Mouse (Mus musculus): ENCODE measurements around the gene Eipr1. TPM values are rescaled to one million over a fixed set of nuclear protein-coding genes. Genes with fewer than 3 reads are reported as not detected.

Gene Eipr1
- total RNA-seq, 4 experiments from 2014 or later = 8.9 to 9.6 (median 9.0) TPM

DNA sequence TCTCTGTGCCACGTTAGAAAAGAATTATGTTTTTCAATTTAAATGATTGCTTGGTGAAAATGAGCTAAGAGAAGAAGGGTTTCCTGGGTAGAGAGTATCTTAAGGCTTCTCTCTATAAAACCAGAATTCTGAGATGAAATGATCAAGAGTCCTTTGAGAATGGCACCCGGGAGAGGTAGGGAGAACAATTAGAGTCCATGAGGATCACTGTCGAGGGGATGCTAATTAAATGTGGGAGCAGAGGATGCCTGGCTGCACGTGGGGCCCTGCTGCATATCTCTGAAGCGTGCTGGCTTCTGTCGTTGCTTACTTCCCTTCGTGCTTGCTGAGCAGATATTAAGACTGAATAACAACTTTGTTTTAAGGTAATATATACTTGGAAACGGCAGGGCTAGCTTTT lies 23.5 kb downstream of the Eipr1 start:
- no peak for DNase-seq (ENCODE audit: low spot score)

GRCm38 (mm10) chr12:28775627-28776026 lies 24.0 kb downstream of the Eipr1 start:
- DNase-seq (ENCODE audit: low spot score) = no peak

- DNase-seq (ENCODE audit: low spot score) = no peak
Observed at GRCm38 (mm10) chr12:28780180-28780579, 28.6 kb downstream of the Eipr1 start.

GRCm38 (mm10) chr12:28782637-28783036 lies 31.0 kb downstream of the Eipr1 start:
- no peak for DNase-seq (ENCODE audit: low spot score)

GRCm38 (mm10) chr12:28784355-28784754 lies 32.8 kb downstream of the Eipr1 start:
- no peak for DNase-seq (ENCODE audit: low spot score)

GRCm38 (mm10) chr12:28784864-28785263 lies 33.3 kb downstream of the Eipr1 start:
- DNase-seq (ENCODE audit: low spot score) = no peak

DNA sequence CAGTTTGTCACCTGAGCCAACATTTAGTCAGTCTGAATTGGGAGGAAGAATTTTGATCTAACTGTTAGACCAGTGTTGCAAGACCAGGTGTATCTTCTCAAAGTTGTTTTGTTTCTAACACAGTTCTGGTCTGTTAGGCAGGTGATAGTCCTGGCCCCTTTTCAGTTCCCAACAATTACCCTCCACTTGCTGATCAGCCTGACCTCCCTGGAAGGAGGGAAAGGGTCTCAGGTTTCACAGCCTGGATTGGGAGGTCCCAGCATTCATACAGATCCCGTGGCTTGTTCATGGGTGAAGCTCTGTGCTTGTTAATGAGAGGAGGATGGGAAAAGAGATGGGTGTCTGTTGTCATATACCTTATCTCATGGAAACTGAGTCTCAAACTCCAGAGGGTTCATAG lies 33.7 kb downstream of the Eipr1 start:
- DNase-seq (ENCODE audit: low spot score) = no peak

GRCm38 (mm10) chr12:28786310-28786709 lies 34.7 kb downstream of the Eipr1 start:
- no peak for DNase-seq (ENCODE audit: low spot score)

DNA sequence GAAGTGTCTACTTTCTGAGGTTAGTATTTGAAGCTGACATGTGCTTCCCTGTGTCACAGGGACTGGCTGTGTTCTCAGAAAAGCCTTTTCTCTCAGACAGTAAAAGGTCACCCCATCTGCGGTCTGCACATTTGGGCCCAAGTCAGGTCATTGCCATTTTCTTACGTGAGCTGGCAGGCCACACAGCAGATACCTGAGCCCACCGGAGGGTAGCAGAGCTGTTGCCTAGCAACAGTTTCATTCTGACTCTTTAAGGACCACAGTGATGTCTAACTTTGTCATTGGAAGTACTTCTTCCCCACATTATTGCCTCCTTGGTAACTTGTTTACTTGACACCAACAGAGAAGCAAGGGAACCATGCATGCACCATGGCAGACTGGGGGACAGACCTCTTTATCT lies 41.0 kb downstream of the Eipr1 start:
- DNase-seq (ENCODE audit: low spot score) = no peak

- no peak for DNase-seq (ENCODE audit: low spot score)
Observed at GRCm38 (mm10) chr12:28793715-28794114, 42.1 kb downstream of the Eipr1 start.

DNA sequence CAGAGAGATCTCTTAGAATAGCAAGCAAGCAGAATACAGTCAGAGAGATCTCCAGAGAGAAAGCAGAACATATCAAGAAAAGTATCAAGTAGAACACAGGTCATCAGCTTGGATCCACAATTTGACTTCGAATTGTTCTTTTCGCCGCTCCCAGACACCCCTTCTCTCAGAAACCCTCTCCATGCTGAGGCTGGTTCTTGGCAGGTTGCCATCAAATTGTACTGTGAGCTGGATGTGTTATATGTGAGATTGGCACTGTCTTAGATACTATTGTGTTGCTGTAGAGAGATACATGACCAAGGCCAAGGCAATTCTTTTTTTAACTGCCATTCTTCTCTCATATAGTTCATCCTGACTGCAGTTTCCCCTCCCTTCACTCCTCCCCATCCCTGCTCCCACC lies 43.4 kb downstream of the Eipr1 start:
- DNase-seq (ENCODE audit: low spot score) = no peak

DNA sequence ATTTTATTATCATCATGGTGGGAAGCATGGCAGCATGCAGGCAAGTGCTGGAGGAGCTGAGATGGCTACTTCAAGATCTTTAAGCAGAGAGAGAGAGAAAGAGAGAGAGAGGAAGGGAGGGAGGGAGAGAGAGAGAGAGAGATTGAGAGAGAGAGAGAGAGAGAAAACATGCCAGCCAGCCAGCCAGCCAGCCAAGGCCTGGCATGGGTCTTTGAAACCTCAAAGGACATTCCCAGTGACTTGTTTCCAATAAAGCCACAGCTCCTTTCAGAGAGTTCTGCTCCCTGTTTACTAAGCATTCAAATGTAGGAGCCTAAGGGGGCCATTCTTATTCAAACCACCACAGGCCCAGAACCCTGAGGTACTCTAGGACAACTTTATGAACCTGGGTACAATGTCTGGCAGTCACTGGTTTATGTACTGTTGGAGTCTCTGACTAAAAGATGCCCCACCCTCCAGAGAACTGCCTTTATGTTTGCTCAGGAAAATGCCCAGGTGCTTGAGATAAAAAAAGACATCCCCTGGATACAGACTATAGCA lies 45.3 kb downstream of the Eipr1 start:
- DNase-seq (ENCODE audit: low spot score) = no peak

DNA sequence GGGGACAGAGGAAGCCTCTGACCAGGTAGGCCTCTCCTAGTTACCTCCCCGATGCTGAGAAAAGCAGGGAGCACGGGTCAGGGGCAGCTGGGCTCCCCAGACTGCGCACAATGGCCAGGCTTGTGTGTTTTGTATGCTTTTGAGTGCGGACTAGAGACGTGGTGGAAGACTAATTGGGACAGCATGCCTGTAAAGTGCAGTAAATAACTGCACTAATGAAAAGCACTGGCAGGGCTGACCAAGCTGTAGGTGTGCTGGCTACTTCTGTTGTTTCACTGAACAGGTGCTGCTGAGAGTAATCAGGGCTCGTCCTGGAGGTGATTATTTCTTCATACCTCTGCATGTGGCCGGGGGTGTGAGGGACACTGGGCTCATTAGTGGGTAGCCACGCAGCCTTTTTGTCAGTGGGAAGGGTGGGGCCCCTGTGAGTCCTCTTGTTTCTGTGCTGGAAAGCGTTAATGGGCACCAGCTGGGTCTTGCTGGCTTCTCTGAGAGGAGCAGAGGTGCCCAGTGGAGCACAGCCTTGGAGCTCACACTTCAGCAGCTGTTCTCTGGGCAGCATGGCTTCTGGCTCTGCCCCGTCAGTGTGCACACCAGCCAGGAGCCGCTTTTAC lies 48.3 kb downstream of the Eipr1 start:
- no peak for DNase-seq (ENCODE audit: low spot score)

DNA sequence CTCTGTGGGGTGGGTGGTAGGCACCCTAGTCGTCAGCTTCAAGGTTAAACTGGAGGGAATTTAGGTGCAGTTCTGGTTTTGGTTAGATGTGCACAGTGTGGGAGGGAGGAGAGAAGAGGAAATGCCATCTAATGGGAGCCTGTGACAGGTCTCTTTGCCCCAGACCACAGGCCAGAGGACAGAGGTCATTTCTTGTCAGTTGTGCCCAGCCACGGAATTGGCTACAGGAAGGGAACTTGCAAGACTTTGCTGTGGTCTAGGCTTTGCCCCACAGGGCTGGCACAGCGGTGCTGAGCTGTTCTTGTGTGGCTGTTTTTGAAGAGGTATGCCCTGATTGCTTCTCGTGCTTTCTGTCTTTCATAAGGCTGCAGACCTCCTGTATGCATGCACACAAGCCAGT lies 48.8 kb downstream of the Eipr1 start:
- DNase-seq (ENCODE audit: low spot score) = no peak

DNA sequence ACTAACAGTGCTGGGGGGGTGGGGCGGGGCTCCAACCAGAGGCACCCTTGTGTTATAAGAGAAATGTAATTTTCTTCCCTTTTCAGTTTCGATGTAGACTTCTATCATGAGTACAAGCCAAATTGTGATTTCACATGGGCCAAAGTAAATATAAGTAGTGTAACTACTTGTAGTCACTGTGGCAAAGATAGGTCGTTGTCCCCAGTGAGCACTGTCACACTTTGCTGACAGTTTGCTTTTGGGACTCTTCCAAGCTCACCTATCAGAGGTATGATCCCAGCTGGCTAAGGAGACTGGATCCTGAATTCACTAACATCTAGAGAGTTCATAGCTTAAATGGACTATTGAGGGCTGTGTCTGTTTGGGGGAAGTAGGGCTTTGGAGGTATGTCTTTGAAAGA lies 49.3 kb downstream of the Eipr1 start:
- no peak for DNase-seq (ENCODE audit: low spot score)

GRCm38 (mm10) chr12:28801731-28802130 lies 50.1 kb downstream of the Eipr1 start:
- DNase-seq (ENCODE audit: low spot score) = no peak

DNA sequence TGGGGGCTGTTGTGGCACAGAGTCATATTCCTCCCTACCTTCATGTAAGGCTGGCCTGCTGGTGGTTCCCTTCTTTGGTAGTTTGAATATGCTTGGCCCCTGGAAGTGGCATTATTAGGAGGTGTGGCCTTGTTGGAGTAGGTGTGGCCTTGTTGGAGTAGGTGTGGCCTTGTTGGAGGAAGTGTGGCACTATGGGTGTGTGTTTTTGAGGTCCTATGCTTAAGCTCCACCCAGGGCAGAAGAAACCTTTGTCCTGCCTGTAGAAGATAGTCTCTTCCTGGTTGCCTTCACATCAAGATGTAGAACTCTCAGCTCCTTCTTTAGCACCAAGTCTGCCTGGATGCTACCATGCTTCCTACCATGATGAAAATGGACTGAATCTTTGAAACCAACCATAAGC lies 51.4 kb downstream of the Eipr1 start:
- DNase-seq (ENCODE audit: low spot score) = no peak

GRCm38 (mm10) chr12:28804558-28805481 lies 53.2 kb downstream of the Eipr1 start:
- DNase-seq (ENCODE audit: low spot score) = peak; percentile 36

DNA sequence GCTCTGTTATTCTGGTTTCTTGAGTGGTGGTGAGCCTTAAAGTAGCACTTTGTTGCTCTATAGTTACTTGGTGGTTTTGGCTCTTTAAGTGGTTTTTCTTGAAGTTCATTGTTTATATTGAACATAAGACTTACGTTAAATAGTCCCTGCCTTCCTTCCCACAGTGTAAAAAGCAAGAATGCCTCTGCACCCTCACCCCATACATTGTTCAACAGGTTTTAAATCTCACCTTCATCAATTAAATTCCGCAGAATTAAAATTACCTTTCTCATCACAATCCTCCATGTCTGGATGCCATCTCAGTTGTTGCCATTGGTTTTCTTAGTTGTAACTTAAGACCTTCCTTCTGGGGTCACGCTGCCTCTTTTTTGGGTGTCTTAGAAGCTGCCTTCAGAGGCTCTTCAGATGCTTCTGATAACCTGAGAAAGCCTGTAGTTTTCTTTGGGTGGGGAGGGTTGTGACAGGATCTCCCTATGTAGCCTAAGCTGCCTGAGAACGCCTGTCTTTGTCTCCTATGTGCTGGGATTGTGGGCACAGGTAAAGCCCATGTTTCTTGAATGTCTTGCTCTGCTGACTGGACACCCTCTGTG lies 57.3 kb downstream of the Eipr1 start:
- no peak for DNase-seq (ENCODE audit: low spot score)

GRCm38 (mm10) chr12:28809756-28810337 lies 58.2 kb downstream of the Eipr1 start:
- DNase-seq (ENCODE audit: low spot score) = no peak

DNA sequence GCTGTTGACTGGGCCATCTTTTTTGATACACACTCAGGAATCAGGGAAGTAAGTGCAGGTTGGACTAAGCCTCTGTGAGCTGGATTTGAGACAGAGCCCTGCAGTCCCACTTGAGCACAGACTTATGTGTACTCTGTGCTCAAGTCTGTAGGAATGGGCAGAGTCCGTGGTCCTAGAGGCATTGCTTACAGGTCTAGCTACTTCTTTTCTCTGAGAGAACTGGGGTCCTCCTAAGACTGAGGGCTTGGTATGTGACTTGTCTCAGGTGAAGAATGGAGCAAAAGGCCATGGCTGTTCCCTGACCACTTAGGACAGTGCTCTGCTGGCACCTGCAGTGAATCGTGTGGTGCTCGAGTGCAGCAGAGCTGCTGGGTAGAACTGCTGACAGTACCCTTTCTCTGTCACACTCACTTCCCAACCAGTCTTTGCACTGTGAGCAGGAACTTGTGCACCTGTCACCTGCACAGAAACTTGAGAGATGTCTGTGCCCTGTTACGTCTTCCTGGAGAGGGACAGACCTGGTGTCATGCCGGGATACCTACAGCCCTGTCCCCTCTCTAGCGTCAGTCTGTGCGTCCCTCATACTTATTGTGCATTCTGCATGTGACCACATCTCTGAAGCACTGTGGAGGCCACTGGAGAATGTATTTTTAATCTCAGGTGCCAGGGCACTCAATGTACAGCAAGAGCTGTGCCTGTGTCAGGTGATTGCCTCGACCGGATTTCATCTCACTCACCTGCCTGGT lies 65.3 kb downstream of the Eipr1 start:
- no peak for DNase-seq (ENCODE audit: low spot score)

- no peak for DNase-seq (ENCODE audit: low spot score)
Observed at GRCm38 (mm10) chr12:28817427-28817752, 65.8 kb downstream of the Eipr1 start.

All from heart, adult 8-10 months (tissue).